Mouse (Mus musculus): Measurements from ENCODE around the gene Cfap61.
A peak's percentile ranks its signal among the peaks of the same experiment; 100 is the strongest.

Cfap61 gene

GRCm38 (mm10) chr2:146010816-146011215, 76.2 kb downstream of the Cfap61 start:
- no peak for DNase-seq (ENCODE audit: low read depth)

- no peak for DNase-seq (ENCODE audit: low read depth)
These were observed 81.0 kb downstream of the Cfap61 start for GRCm38 (mm10) chr2:146015341-146016186.

- no peak for DNase-seq (ENCODE audit: low read depth)
These were observed 88.3 kb downstream of the Cfap61 start for GRCm38 (mm10) chr2:146022846-146023245.

- DNase-seq (ENCODE audit: low read depth), result no peak
These were observed 109.1 kb downstream of the Cfap61 start for GRCm38 (mm10) chr2:146043640-146044039.

GRCm38 (mm10) chr2:146044926-146045890, 110.6 kb downstream of the Cfap61 start:
- no peak for DNase-seq (ENCODE audit: low read depth)

GRCm38 (mm10) chr2:146047691-146048090, 113.1 kb downstream of the Cfap61 start:
- DNase-seq (ENCODE audit: low read depth), result no peak

GRCm38 (mm10) chr2:146048221-146048829, 113.7 kb downstream of the Cfap61 start:
- DNase-seq (ENCODE audit: low read depth), result no peak

- peak; percentile 6 for DNase-seq (ENCODE audit: low read depth)
These were observed 114.8 kb downstream of the Cfap61 start for GRCm38 (mm10) chr2:146049339-146049738.

GRCm38 (mm10) chr2:146050069-146050468, 115.5 kb downstream of the Cfap61 start:
- no peak for DNase-seq (ENCODE audit: low read depth)

GRCm38 (mm10) chr2:146051334-146051733, 116.8 kb downstream of the Cfap61 start:
- no peak for DNase-seq (ENCODE audit: low read depth)

- DNase-seq (ENCODE audit: low read depth), result no peak
These were observed 122.5 kb downstream of the Cfap61 start for GRCm38 (mm10) chr2:146057123-146057522.

- DNase-seq (ENCODE audit: low read depth), result no peak
These were observed 124.2 kb downstream of the Cfap61 start for GRCm38 (mm10) chr2:146058791-146059190.

GRCm38 (mm10) chr2:146061421-146062300, 127.1 kb downstream of the Cfap61 start:
- no peak for DNase-seq (ENCODE audit: low read depth)

- no peak for DNase-seq (ENCODE audit: low read depth)
These were observed 127.9 kb downstream of the Cfap61 start for GRCm38 (mm10) chr2:146062330-146063092.

- no peak for DNase-seq (ENCODE audit: low read depth)
These were observed 128.8 kb downstream of the Cfap61 start for GRCm38 (mm10) chr2:146063093-146064074.

GRCm38 (mm10) chr2:146067364-146067763, 132.8 kb downstream of the Cfap61 start:
- DNase-seq (ENCODE audit: low read depth), result no peak

- DNase-seq (ENCODE audit: low read depth), result no peak
These were observed 138.7 kb downstream of the Cfap61 start for GRCm38 (mm10) chr2:146073300-146073699.

- no peak for DNase-seq (ENCODE audit: low read depth)
These were observed 142.5 kb downstream of the Cfap61 start for GRCm38 (mm10) chr2:146077117-146077516.

GRCm38 (mm10) chr2:146080282-146080681, 145.7 kb downstream of the Cfap61 start:
- DNase-seq (ENCODE audit: low read depth), result no peak
